Mouse (Mus musculus) bone marrow, adult 2 months (tissue): ENCODE data around the gene Syk.

Experiments used
- CTCF ChIP-seq: fragments of 200-500 bp; IDR thresholded peaks from 2 replicates; pipeline ENCODE4 v1.5.1; 2011; ENCODE audit warnings: low read length, control low read depth; ENCODE audit not compliant: control insufficient read depth, insufficient read depth
- POLR2A ChIP-seq: fragments of 200-500 bp; IDR thresholded peaks from 2 replicates; pipeline ENCODE4 v1.6.1; 2011; ENCODE audit warnings: low read depth, mild to moderate bottlenecking, control low read depth, low read length, borderline replicate concordance; ENCODE audit not compliant: control insufficient read depth

DNA sequence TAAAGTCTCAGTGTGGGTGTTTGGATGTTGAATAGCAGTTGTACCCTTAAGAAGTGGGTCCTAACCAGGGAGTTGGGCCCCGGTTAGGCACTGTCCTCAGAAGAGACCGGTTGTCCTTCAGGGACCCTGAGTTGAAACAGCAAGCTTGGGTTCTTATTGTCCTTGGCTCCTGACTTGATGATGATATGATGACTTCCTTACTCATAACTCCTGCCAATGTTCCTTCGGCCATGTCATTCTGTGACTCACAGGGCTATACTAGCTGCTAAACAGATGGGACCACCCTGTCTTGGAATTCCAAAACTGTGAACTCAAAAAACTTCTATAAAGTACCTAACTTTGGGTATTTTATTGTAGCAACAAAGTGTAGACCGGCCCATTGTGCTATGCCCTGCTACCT lies 4.8 kb downstream of the Syk start:
- TF ChIP-seq CTCF: no peak
- no peak for TF ChIP-seq POLR2A
